Mouse (Mus musculus) brown adipose tissue, adult 24 weeks (tissue): ENCODE measurements at regions not wholly inside any gene's neighbourhood (a gene's known extent, or its start where the extent isn't known, plus 50 kb on each side); places are given as distances from the start of the nearest gene placed in this dataset.

Experiments
- H3K27ac ChIP-seq: fragments of 200-500 bp; replicated peaks from 2 replicates; pipeline ENCODE4 v1.5.1; 2012; ENCODE audit warnings: low read depth, mild to moderate bottlenecking, low read length
- H3K4me1 ChIP-seq: fragments of 200-500 bp; 2 replicates; pipeline ENCODE4 v1.6.1; 2012; ENCODE audit warnings: low read length, mixed read lengths; ENCODE audit not compliant: control insufficient read depth, insufficient read depth, insufficient read length
- H3K4me3 ChIP-seq: fragments of 200-500 bp; 2 replicates; pipeline ENCODE4 v1.5.1; 2012; ENCODE audit warnings: low read depth, mild to moderate bottlenecking, low read length, moderate library complexity; ENCODE audit not compliant: insufficient read depth

DNA sequence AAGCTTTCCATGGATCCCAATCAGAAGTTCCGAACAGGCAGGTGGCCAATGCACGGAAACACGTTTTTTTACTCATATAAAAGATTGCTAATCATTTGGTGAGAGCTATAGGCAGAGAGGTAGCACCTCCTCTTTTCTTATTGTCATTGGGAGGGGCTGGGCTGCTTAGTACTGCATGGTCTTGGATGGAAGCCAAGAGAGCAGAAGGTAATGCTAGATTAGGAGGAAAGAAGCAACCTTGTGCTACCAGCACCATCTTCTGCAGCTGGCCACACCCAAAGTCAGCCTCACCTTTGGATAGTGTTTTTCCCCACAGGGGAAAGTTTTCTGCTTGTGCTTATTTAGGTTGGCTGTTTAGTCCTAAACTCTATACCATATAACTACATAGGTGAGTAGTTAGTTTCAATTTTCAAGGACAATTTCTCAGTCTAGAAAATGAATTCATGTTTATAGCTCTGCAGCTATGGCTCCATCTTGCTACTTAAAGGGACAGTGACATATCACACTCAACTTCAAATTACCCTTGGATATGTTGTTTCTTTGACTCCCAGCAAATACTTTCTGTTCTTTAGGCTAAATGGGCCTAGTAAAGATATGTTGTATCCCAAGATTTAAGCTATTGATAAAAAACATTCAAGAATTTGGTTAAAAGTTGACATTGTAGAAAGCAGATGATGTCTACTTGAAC, 66.6 kb upstream of the Lcorl start:
- H3K4me3 ChIP-seq, result no peak overlapping the region
- no peak overlapping the region for H3K27ac ChIP-seq
- H3K4me1 ChIP-seq, result no peaks in the 10 kb centered on the region
